Mouse (Mus musculus): ENCODE results near the gene Chat.
"Not testable (repeated sequence)": the region's sequence is repeated elsewhere in the genome, so short reads cannot be mapped to it uniquely, and the experiment has no call there.

Chat gene

GRCm38 (mm10) chr14:32452552-32452951 is 13.2 kb downstream of the Chat start:
- no peak for DNase-seq (ENCODE audit: low read depth)

GRCm38 (mm10) chr14:32446989-32447388 is 18.8 kb downstream of the Chat start:
- no peak for DNase-seq (ENCODE audit: low read depth)

GRCm38 (mm10) chr14:32443446-32443845 is 22.3 kb downstream of the Chat start:
- no peak for DNase-seq (ENCODE audit: low read depth)

GRCm38 (mm10) chr14:32439744-32440143 is 26.0 kb downstream of the Chat start:
- no peak for DNase-seq (ENCODE audit: low read depth)

GRCm38 (mm10) chr14:32439316-32439715 is 26.5 kb downstream of the Chat start:
- no peak for DNase-seq (ENCODE audit: low read depth)

GRCm38 (mm10) chr14:32437352-32437793 is 28.4 kb downstream of the Chat start:
- no peak for DNase-seq (ENCODE audit: low read depth)

GRCm38 (mm10) chr14:32429030-32429602 is 36.7 kb downstream of the Chat start:
- DNase-seq (ENCODE audit: low read depth): no peak

- no peak for DNase-seq (ENCODE audit: low read depth)
These were observed 41.8 kb downstream of the Chat start for GRCm38 (mm10) chr14:32423946-32424345.

GRCm38 (mm10) chr14:32418747-32419146 is 47.0 kb downstream of the Chat start:
- DNase-seq (ENCODE audit: low read depth): no peak

GRCm38 (mm10) chr14:32412075-32412474 is 53.7 kb downstream of the Chat start:
- DNase-seq (ENCODE audit: low read depth): no peak

- no peak for DNase-seq (ENCODE audit: low read depth)
These were observed 55.7 kb downstream of the Chat start for GRCm38 (mm10) chr14:32410084-32410483.

GRCm38 (mm10) chr14:32405399-32405798 is 60.4 kb downstream of the Chat start:
- not testable (repeated sequence) for DNase-seq (ENCODE audit: low read depth)

GRCm38 (mm10) chr14:32388196-32388595 is 77.6 kb downstream of the Chat start, which contains the start of gene 1700024G13Rik:
Gene 1700024G13Rik, minus strand, starts transcription at chr14:32388391.
- DNase-seq (ENCODE audit: low read depth): no peak

- no peak for DNase-seq (ENCODE audit: low read depth)
These were observed 84.2 kb downstream of the Chat start for GRCm38 (mm10) chr14:32381619-32382018.

GRCm38 (mm10) chr14:32381066-32381465 is 84.7 kb downstream of the Chat start:
- DNase-seq (ENCODE audit: low read depth): no peak

- DNase-seq (ENCODE audit: low read depth): no peak
These were observed 85.7 kb downstream of the Chat start for GRCm38 (mm10) chr14:32380099-32380480.

GRCm38 (mm10) chr14:32379395-32380098 is 86.2 kb downstream of the Chat start:
- no peak for DNase-seq (ENCODE audit: low read depth)

GRCm38 (mm10) chr14:32372510-32372909 is 93.3 kb downstream of the Chat start:
- DNase-seq (ENCODE audit: low read depth): no peak

GRCm38 (mm10) chr14:32369756-32370155 is 96.0 kb downstream of the Chat start:
- no peak for DNase-seq (ENCODE audit: low read depth)

GRCm38 (mm10) chr14:32364359-32364758 is 101.4 kb downstream of the Chat start:
- DNase-seq (ENCODE audit: low read depth): no peak

All from fibroblast of lung, adult 2 months (primary cell).